Mouse (Mus musculus) bone marrow, adult 2 months (tissue): ENCODE results near the gene Aff3. TPM values are rescaled to one million over a fixed set of nuclear protein-coding genes. Genes with fewer than 3 reads are reported as not detected.
A peak's percentile ranks its signal among the peaks of the same experiment; 100 is the strongest.

Source experiments
- H3K27ac ChIP-seq: fragments of 200-500 bp; 2 replicates; pipeline ENCODE4 v1.5.1; 2012; ENCODE audit warnings: low read depth, mild to moderate bottlenecking, control low read depth, inconsistent platforms, low read length; ENCODE audit not compliant: control insufficient read depth, poor library complexity, insufficient read depth
- H3K4me1 ChIP-seq: fragments of 200-500 bp; 2 replicates; pipeline ENCODE4 v1.6.1; 2011; ENCODE audit warnings: low read length; ENCODE audit not compliant: control insufficient read depth, insufficient read depth
- H3K4me3 ChIP-seq: fragments of 200-500 bp; replicated peaks from 2 replicates; pipeline ENCODE3; 2011; ENCODE audit warnings: mild to moderate bottlenecking, low read depth, low read length, control low read depth; ENCODE audit not compliant: control insufficient read depth
- CTCF ChIP-seq: fragments of 200-500 bp; IDR thresholded peaks from 2 replicates; pipeline ENCODE4 v1.5.1; 2011; ENCODE audit warnings: low read length, control low read depth; ENCODE audit not compliant: control insufficient read depth, insufficient read depth
- POLR2A ChIP-seq: fragments of 200-500 bp; IDR thresholded peaks from 2 replicates; pipeline ENCODE4 v1.6.1; 2011; ENCODE audit warnings: low read depth, mild to moderate bottlenecking, control low read depth, low read length, borderline replicate concordance; ENCODE audit not compliant: control insufficient read depth
- WGBS: fragments of 180-500 bp; shearing (Covaris S2); methylation state at CpG from one replicate; pipeline ENCODE4 v1.1.7; 2018; 5-methylcytosine and 5-hydroxymethylcytosine counted together
- polyA plus RNA-seq: library from polyadenylated mRNA; stranded (reverse); fragments of >200 nt; gene quantifications from 2 replicates; pipeline ENCODE4 v1.2.4, GENCODE M21; 2011; ENCODE audit warnings: low replicate concordance; ENCODE audit not compliant: missing spikeins, insufficient read depth, insufficient read length

Aff3 gene
- polyA plus RNA-seq, 1 experiment, result 21.5 TPM

GRCm38 (mm10) chr1:38199669-38200635 is 464.8 kb downstream of the Aff3 start:
- TF ChIP-seq POLR2A, result no peak
- TF ChIP-seq CTCF, result no peak
- Histone ChIP-seq H3K27ac (no peak overlapping the region), H3K4me3 (no peak overlapping the region), H3K4me1 (no peaks in the 10 kb centered on the region)
- 87% methylated on average over 17 of the region's 17 CpGs for WGBS

GRCm38 (mm10) chr1:38198393-38199029 is 466.2 kb downstream of the Aff3 start:
- WGBS, result 87% methylated on average over 15 of the region's 15 CpGs
- TF ChIP-seq POLR2A, result no peak
- TF ChIP-seq CTCF, result no peak
- Histone ChIP-seq H3K4me3 (no peak overlapping the region), H3K27ac (no peak overlapping the region), H3K4me1 (no peaks in the 10 kb centered on the region)

- no peak overlapping the region for H3K4me3 ChIP-seq
- 88% methylated on average over 8 of the region's 8 CpGs for WGBS
- H3K27ac ChIP-seq, result no peak overlapping the region
- no peak for TF ChIP-seq CTCF
- TF ChIP-seq POLR2A, result no peak
- H3K4me1 ChIP-seq, result no peaks in the 10 kb centered on the region
Observed at GRCm38 (mm10) chr1:38197145-38197682, 467.5 kb downstream of the Aff3 start.

GRCm38 (mm10) chr1:38195721-38196120 is 469.0 kb downstream of the Aff3 start:
- 86% methylated on average over 3 of the region's 3 CpGs for WGBS
- Histone ChIP-seq H3K27ac (no peak overlapping the region), H3K4me1 (no peaks in the 10 kb centered on the region), H3K4me3 (no peak overlapping the region)
- TF ChIP-seq POLR2A (no peak), CTCF (no peak)

GRCm38 (mm10) chr1:38186227-38186545 is 478.6 kb downstream of the Aff3 start:
- TF ChIP-seq CTCF (no peak), POLR2A (no peak)
- WGBS, result 88% methylated on average over 5 of the region's 5 CpGs
- no peaks in the 10 kb centered on the region for H3K4me1 ChIP-seq
- no peak overlapping the region for H3K27ac ChIP-seq
- no peak overlapping the region for H3K4me3 ChIP-seq

GRCm38 (mm10) chr1:38185517-38186226 is 479.1 kb downstream of the Aff3 start:
- TF ChIP-seq CTCF, result peak; percentile 98
- no peak for TF ChIP-seq POLR2A
- WGBS, result 67% methylated on average over 17 of the region's 17 CpGs
- H3K4me3 ChIP-seq, result no peak overlapping the region
- no peaks in the 10 kb centered on the region for H3K4me1 ChIP-seq
- H3K27ac ChIP-seq, result no peak overlapping the region

- TF ChIP-seq POLR2A (no peak), CTCF (no peak)
- H3K4me1 ChIP-seq, result no peaks in the 10 kb centered on the region
- H3K27ac ChIP-seq, result no peak overlapping the region
Observed at GRCm38 (mm10) chr1:38181020-38181550, 483.7 kb downstream of the Aff3 start.

More at GRCm38 (mm10) chr1:38181020-38181550, 483.7 kb downstream of the Aff3 start:
- 90% methylated on average over 15 of the region's 15 CpGs for WGBS
- no peak overlapping the region for H3K4me3 ChIP-seq
